Mouse (Mus musculus) left cerebral cortex, adult 18-20 months (tissue): ENCODE results near the gene Cln6. TPM values are rescaled to one million over a fixed set of nuclear protein-coding genes. Genes with fewer than 3 reads are reported as not detected.
"Not testable (repeated sequence)": the region's sequence is repeated elsewhere in the genome, so short reads cannot be mapped to it uniquely, and the experiment has no call there.

Experiments
- DNase-seq, 2 experiments: peaks; one replicate each; pipeline ENCODE4 v3.0.0; 2021 to 2022; ENCODE audit warnings: low spot score in 2 of 2, mixed read lengths in 1 of 2
- long read RNA-seq, 2 experiments: library from polyadenylated mRNA; stranded (forward); transcript quantifications; one replicate each; pipeline ENCODE4 v2.0.0; 2021
- total RNA-seq, 2 experiments: library from RNA; stranded (reverse); gene quantifications; 2 replicates each; pipeline ENCODE4 v1.2.3; 2021

Gene Cln6
- total RNA-seq = 10 to 100 TPM; 10.8 to 14.6 TPM
- long read RNA-seq, experiment 1, transcript Cln6-201 (7 exons, 2,142 nt) = major isoform, 16 of 18 reads
- long read RNA-seq, experiment 1, partial matches to known transcripts = 0 of 18 reads
- long read RNA-seq, experiment 1, other reads (novel, unspliced or antisense) = 2 of 18 reads
- long read RNA-seq, experiment 2, partial matches to known transcripts = 1 of 7 reads
- long read RNA-seq, experiment 2, other reads (novel, unspliced or antisense) = 2 of 7 reads

GRCm38 (mm10) chr9:62838506-62839171 is at the start of gene Cln6:
Gene Cln6 (plus strand): TSS chr9:62838785.
- peak; percentile 58 to 71 for DNase-seq

- DNase-seq = peak in 1 of 2 experiments; percentile 51
These were observed 48.7 kb upstream of the Cln6 start for GRCm38 (mm10) chr9:62789856-62790255.

- not testable (repeated sequence) for DNase-seq
These were observed 39.4 kb upstream of the Cln6 start for GRCm38 (mm10) chr9:62799218-62799617.

- no peak for DNase-seq
These were observed 28.5 kb upstream of the Cln6 start for GRCm38 (mm10) chr9:62810095-62810494.

- DNase-seq = no peak
These were observed 27.8 kb upstream of the Cln6 start for GRCm38 (mm10) chr9:62810543-62811515.

GRCm38 (mm10) chr9:62811516-62812121 is 27.0 kb upstream of the Cln6 start, which contains the start of gene Fem1b:
Gene Fem1b (minus strand): TSS chr9:62811934.
- peak; percentile 87 to 88 for DNase-seq

GRCm38 (mm10) chr9:62812216-62813049 is 26.2 kb upstream of the Cln6 start:
- DNase-seq = no peak

GRCm38 (mm10) chr9:62814751-62815150 is 23.8 kb upstream of the Cln6 start:
- no peak for DNase-seq

- no peak for DNase-seq
These were observed 22.1 kb upstream of the Cln6 start for GRCm38 (mm10) chr9:62816323-62817098.

- peak; percentile 32 to 51 for DNase-seq
These were observed 21.4 kb upstream of the Cln6 start for GRCm38 (mm10) chr9:62817099-62817571.

GRCm38 (mm10) chr9:62817828-62818614 is 20.6 kb upstream of the Cln6 start:
- no peak for DNase-seq

- DNase-seq = no peak
These were observed 19.1 kb upstream of the Cln6 start for GRCm38 (mm10) chr9:62819494-62819893.

GRCm38 (mm10) chr9:62819910-62820309 is 18.7 kb upstream of the Cln6 start:
- not testable (repeated sequence) for DNase-seq

GRCm38 (mm10) chr9:62820829-62821228 is 17.8 kb upstream of the Cln6 start:
- DNase-seq = no peak

- no peak for DNase-seq
These were observed 16.8 kb upstream of the Cln6 start for GRCm38 (mm10) chr9:62821811-62822210.

- no peak for DNase-seq
These were observed 12.7 kb upstream of the Cln6 start for GRCm38 (mm10) chr9:62825791-62826393.

GRCm38 (mm10) chr9:62826456-62826855 is 12.1 kb upstream of the Cln6 start:
- no peak for DNase-seq
